In the genomic region with DNA sequence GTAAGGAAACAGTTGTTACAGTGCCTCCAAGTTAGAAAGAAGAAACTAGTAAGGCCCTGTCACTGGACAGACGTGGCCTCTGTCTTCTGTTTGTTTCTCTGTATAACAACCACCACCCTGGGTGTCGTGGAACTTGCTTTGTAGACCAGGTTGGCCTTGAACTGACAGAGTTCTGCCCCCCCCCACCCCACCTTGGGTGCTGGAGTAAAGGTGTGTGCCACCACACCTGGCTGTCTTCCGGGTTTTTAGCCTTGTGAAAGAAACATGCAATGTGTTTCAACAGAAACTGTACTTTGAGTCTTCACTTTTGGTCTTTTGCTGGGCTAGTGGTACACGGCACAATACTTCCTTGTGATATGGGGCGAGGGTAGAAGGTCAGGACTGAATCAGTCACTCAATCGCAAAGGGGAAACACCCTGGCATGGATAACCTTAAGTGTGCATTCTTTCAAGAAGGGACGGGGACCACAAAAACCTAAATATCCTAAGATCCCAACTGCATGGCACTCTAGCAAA, we compare ENCODE assay signal across 17 mouse cellular contexts.
"Had no signal": no experiment of that assay in that cellular context is flagged by ENCODE, and none has a peak within 500 bp of the region (broad histone marks: within the 10 kb centered on the region; RNA-seq: fewer than 3 reads in every experiment).

No protein-coding gene starts in this region.

- DNase-seq: kidney, adult 2 months; kidney, postnatal 25 days; left cerebral cortex, postnatal 4 days; liver, embryonic 13.5 days; lung, adult 2 months; lung, postnatal 14 days; lung, postnatal 4 days; retina, postnatal 1 day; right cerebral cortex, postnatal 25 days; thymus, adult 18-20 months; thymus, postnatal 4 days had no signal

- H3K27me3 ChIP-seq: limb, embryonic 12.5 days; limb, embryonic 15.5 days; liver, embryonic 13.5 days; midbrain, embryonic 12.5 days; midbrain, embryonic 15.5 days; neural tube, embryonic 13.5 days had no signal

- ATAC-seq: midbrain, embryonic 15.5 days had no signal

- H3K4me3 ChIP-seq: limb, embryonic 12.5 days; limb, embryonic 15.5 days; liver, embryonic 13.5 days; midbrain, embryonic 12.5 days; midbrain, embryonic 15.5 days; neural tube, embryonic 13.5 days had no signal

- H3K36me3 ChIP-seq: limb, embryonic 12.5 days; limb, embryonic 15.5 days; liver, embryonic 13.5 days; midbrain, embryonic 12.5 days; midbrain, embryonic 15.5 days; neural tube, embryonic 13.5 days had no signal

- H3K4me1 ChIP-seq: limb, embryonic 12.5 days; limb, embryonic 15.5 days; liver, embryonic 13.5 days; midbrain, embryonic 12.5 days; midbrain, embryonic 15.5 days; neural tube, embryonic 13.5 days had no signal

- H3K27ac ChIP-seq: kidney, postnatal 0 days; limb, embryonic 12.5 days; limb, embryonic 15.5 days; liver, embryonic 13.5 days; midbrain, embryonic 12.5 days; midbrain, embryonic 15.5 days; neural tube, embryonic 13.5 days had no signal

- H3K9ac ChIP-seq: limb, embryonic 12.5 days; limb, embryonic 15.5 days; liver, embryonic 13.5 days; midbrain, embryonic 12.5 days; midbrain, embryonic 15.5 days; neural tube, embryonic 13.5 days had no signal

- H3K4me2 ChIP-seq: limb, embryonic 12.5 days; limb, embryonic 15.5 days; liver, embryonic 13.5 days; midbrain, embryonic 12.5 days; midbrain, embryonic 15.5 days; neural tube, embryonic 13.5 days had no signal

- H3K9me3 ChIP-seq: limb, embryonic 12.5 days; limb, embryonic 15.5 days; liver, embryonic 13.5 days; midbrain, embryonic 12.5 days; midbrain, embryonic 15.5 days; neural tube, embryonic 13.5 days had no signal
